Mouse (Mus musculus) neural tube, embryonic 14.5 days (tissue): ENCODE data around the gene Slc25a23. TPM values are rescaled to one million over a fixed set of nuclear protein-coding genes. Genes with fewer than 3 reads are reported as not detected.
A peak's percentile ranks its signal among the peaks of the same experiment; 100 is the strongest.

ENCODE experiments used
- ATAC-seq: fragments of 200-750 bp; cut with Nextera tagmentation; 2 replicates; pipeline ENCODE4 v1.8.0; 2017; ENCODE audit warnings: low read depth, mild to moderate bottlenecking, moderate TSS enrichment, moderate library complexity
- H3K27ac ChIP-seq: fragments of 300-500 bp; sonication (generic); 2 replicates; pipeline ENCODE4 v1.5.1; 2014; ENCODE audit warnings: low read depth, mild to moderate bottlenecking, control low read depth, low read length, moderate library complexity, mixed read lengths
- H3K27me3 ChIP-seq: fragments of 300-500 bp; sonication (generic); 2 replicates; pipeline ENCODE4 v1.6.1; 2014; ENCODE audit warnings: low read length; ENCODE audit not compliant: control insufficient read depth, insufficient read depth
- H3K36me3 ChIP-seq: fragments of 300-500 bp; sonication (generic); 2 replicates; pipeline ENCODE4 v1.6.1; 2014; ENCODE audit warnings: low read length, mixed read lengths; ENCODE audit not compliant: control insufficient read depth, insufficient read depth
- H3K4me1 ChIP-seq: fragments of 300-500 bp; sonication (generic); 2 replicates; pipeline ENCODE4 v1.6.1; 2014; ENCODE audit warnings: low read length; ENCODE audit not compliant: control insufficient read depth, insufficient read depth
- H3K4me2 ChIP-seq: fragments of 300-500 bp; sonication (generic); 2 replicates; pipeline ENCODE4 v1.6.1; 2014; ENCODE audit warnings: mild to moderate bottlenecking, low read depth, low read length, control low read depth
- H3K4me3 ChIP-seq: fragments of 300-500 bp; sonication (generic); 2 replicates; pipeline ENCODE4 v1.5.1; 2014; ENCODE audit warnings: low read depth, low read length, control low read depth, mixed read lengths
- H3K9ac ChIP-seq: fragments of 300-500 bp; sonication (generic); replicated peaks from 2 replicates; pipeline ENCODE4 v1.6.1; 2014; ENCODE audit warnings: low read depth, mild to moderate bottlenecking, control low read depth, low read length, mixed read lengths
- H3K9me3 ChIP-seq: fragments of 300-500 bp; sonication (generic); 2 replicates; pipeline ENCODE4 v1.6.1; 2016; ENCODE audit warnings: low read length; ENCODE audit not compliant: control insufficient read depth
- WGBS: fragments of 180-500 bp; shearing (Covaris S2); extraction: QIAGEN DNeasy Blood & Tissue Kit; methylation state at CpG from one replicate; pipeline ENCODE4 v1.1.7; 2014; 5-methylcytosine and 5-hydroxymethylcytosine counted together
- polyA plus RNA-seq: library from polyadenylated mRNA; unstranded; fragments of >200 nt; fragmentation: Nextera tagmentation; extraction: Ambion mirVana; gene quantifications from 2 replicates; pipeline ENCODE4 v1.2.1, GENCODE M21; 2014

Slc25a23 gene
- polyA plus RNA-seq, 1 experiment from 2014 or later, result 48.9 TPM

DNA sequence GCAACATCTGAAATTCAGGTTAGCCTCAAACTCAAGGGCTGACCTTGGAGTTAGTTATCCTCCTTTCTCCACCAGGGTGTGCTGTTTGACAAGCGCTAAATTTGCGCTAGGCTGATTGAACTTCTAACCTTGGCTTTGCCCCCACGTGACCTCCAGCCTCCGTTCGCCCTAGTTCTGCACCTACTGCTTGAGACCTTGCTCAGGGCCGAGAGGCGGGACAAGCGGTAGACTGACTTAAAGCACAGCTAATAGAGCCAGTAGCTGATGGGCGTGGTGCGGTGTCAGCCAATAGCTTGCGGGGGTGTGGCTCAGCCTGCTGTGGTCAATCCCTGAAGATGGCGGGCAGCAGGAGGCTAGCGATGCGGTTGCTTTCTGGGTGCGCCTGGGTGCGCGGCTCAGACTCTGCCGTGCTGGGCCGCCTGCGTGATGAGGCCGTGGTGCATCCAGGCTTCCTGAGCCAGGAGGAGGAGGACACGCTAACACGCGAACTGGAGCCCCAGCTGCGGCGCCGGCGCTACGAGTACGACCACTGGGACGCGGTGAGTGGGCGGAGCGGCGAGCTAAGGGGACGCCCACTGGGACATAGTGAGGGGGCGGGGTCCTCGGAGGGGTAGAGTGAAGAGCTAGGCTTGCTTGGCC is 62.5 kb downstream of the Slc25a23 start, which contains the start of gene Alkbh7:
Alkbh7 (plus strand) TSS at position 311 of the 639 bp plus-strand sequence.
- H3K4me3 ChIP-seq, result peak within 1 kb of the TSS; percentile 78
- WGBS, result under 1% methylated on average over 37 of the region's 38 CpGs
- H3K9ac ChIP-seq, result peak within 1 kb of the TSS; percentile 66
- 0 out of 2 replicates have a peak, but pooled peaks cover 3% of the 10 kb centered on the region for H3K4me1 ChIP-seq
- H3K9me3 ChIP-seq, result no peaks in the 10 kb centered on the region
- H3K27me3 ChIP-seq, result no peaks in the 10 kb centered on the region
- H3K27ac ChIP-seq, result peak within 1 kb of the TSS; percentile 77
- ATAC-seq, result peak; percentile 97
- H3K4me2 ChIP-seq, result peak within 1 kb of the TSS; percentile 55
- H3K36me3 ChIP-seq, result peaks cover 30% of the 10 kb centered on the region

DNA sequence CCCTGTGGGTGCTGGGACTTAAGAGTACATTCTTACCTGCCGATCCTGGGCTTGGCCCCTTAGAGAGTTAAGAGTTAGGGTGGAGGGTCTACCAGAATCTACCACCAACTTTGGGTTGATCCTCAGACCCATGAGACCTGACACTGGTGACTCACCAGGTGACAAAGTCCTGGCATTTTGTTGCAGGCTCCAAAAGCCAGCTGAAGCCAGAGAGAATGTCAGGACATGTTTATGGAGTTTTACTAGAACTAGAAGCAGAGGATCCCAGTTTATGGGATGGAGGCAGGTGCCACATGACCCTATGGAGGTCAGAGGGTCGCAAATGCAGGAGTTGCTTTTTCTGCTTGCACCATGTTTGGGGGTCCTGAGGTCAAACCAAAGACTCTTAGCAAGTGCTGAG is 63.2 kb downstream of the Slc25a23 start:
- Histone ChIP-seq H3K9me3 (no peaks in the 10 kb centered on the region), H3K9ac (no peak overlapping the region), H3K4me1 (0 out of 2 replicates have a peak, but pooled peaks cover 3% of the 10 kb centered on the region), H3K27me3 (no peaks in the 10 kb centered on the region), H3K4me3 (no peak overlapping the region), H3K36me3 (peaks cover 30% of the 10 kb centered on the region), H3K27ac (0 out of 2 replicates have a peak overlapping the region, but pooled peaks have one; percentile 10), H3K4me2 (peak overlapping the region; percentile 55; the same call in 1 of the 2 replicates)
- no peak for ATAC-seq
- WGBS, result 70% methylated on average over 2 of the region's 2 CpGs

DNA sequence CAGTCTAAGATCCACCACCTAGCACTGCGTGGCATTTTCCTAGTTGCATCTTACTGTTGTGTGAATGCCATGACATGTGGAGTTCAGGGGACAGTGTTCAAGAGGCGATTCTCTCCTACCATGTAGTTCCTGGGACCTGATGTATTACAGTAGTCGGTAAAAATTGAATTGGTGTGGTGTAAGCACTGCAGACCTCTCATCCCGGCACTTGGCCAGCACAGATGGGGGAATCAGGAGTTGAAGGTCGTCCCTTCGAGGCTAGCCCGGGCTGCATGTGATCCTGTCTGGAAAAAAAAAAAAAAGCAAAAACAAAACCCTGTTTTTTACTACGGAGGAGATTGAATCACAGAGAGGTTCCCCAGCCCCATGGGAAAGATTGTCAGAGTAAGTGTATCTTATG is 64.6 kb downstream of the Slc25a23 start:
- Histone ChIP-seq H3K36me3 (peaks cover 30% of the 10 kb centered on the region), H3K4me2 (no peak overlapping the region), H3K9ac (no peak overlapping the region), H3K27me3 (no peaks in the 10 kb centered on the region), H3K4me1 (0 out of 2 replicates have a peak, but pooled peaks cover 10% of the 10 kb centered on the region), H3K4me3 (no peak overlapping the region), H3K9me3 (no peaks in the 10 kb centered on the region), H3K27ac (no peak overlapping the region)
- no peak for ATAC-seq
- WGBS, result 93% methylated on average over 8 of the region's 8 CpGs

Other genes with a start within 250 kb of the Slc25a23 start
- 3.6 and 4.6 TPM in 2 replicates for gene Rfx2, start 228.8 kb downstream of the Slc25a23 start, polyA plus RNA-seq
- not detected in 2 replicates for gene Acsbg2, start 185.4 kb downstream of the Slc25a23 start, polyA plus RNA-seq
- gene 1700061G19Rik, start 184.4 kb downstream of the Slc25a23 start, polyA plus RNA-seq, result 0.50 and 0.56 TPM in 2 replicates
- gene Mllt1, start 124.4 kb downstream of the Slc25a23 start, polyA plus RNA-seq, result 38.5 and 44.7 TPM in 2 replicates
- not detected in 2 replicates for gene Acer1, start 77.7 kb downstream of the Slc25a23 start, polyA plus RNA-seq
- 167 and 195 TPM in 2 replicates for gene Clpp, start 69.6 kb downstream of the Slc25a23 start, polyA plus RNA-seq
- 48.6 and 60.2 TPM in 2 replicates for gene Alkbh7, start 62.5 kb downstream of the Slc25a23 start, polyA plus RNA-seq
- gene Pspn, start 59.8 kb downstream of the Slc25a23 start, polyA plus RNA-seq, result not detected in 2 replicates
- gene Gtf2f1, start 48.6 kb downstream of the Slc25a23 start, polyA plus RNA-seq, result 65.7 and 69.6 TPM in 2 replicates
- gene Gm17949, start 48.4 kb downstream of the Slc25a23 start, polyA plus RNA-seq, result 0.37 and 0.63 TPM in 2 replicates
- gene Khsrp, start 28.3 kb downstream of the Slc25a23 start, polyA plus RNA-seq, result 32.1 and 36.8 TPM in 2 replicates
- not detected in 2 replicates for gene Slc25a41, start 18.2 kb downstream of the Slc25a23 start, polyA plus RNA-seq
- 1.1 and 1.2 TPM in 2 replicates for gene Crb3, start 758 bp downstream of the Slc25a23 start, polyA plus RNA-seq
- gene Dennd1c, start 18.7 kb upstream of the Slc25a23 start, polyA plus RNA-seq, result 3.2 and 4.3 TPM in 2 replicates
- 347 and 373 TPM in 2 replicates for gene Tubb4a, start 27.9 kb upstream of the Slc25a23 start, polyA plus RNA-seq
- 4.8 and 8.4 TPM in 2 replicates for gene Tnfsf9, start 45.5 kb upstream of the Slc25a23 start, polyA plus RNA-seq
- gene Cd70, start 89.9 kb upstream of the Slc25a23 start, polyA plus RNA-seq, result 0.44 and 2.3 TPM in 2 replicates
- gene Tnfsf14, start 134.3 kb upstream of the Slc25a23 start, polyA plus RNA-seq, result not detected in 2 replicates
- 0.82 and 2.7 TPM in 2 replicates for gene C3, start 168.3 kb upstream of the Slc25a23 start, polyA plus RNA-seq
- 23.1 and 24.9 TPM in 2 replicates for gene Gpr108, start 188.6 kb upstream of the Slc25a23 start, polyA plus RNA-seq
- gene Trip10, start 189.6 kb upstream of the Slc25a23 start, polyA plus RNA-seq, result 5.4 and 9.0 TPM in 2 replicates
- 1.1 and 1.7 TPM in 2 replicates for gene Vav1, start 219.2 kb upstream of the Slc25a23 start, polyA plus RNA-seq